Mouse (Mus musculus) C2C12 (cell line): ENCODE measurements around the gene Gm5431. TPM values are rescaled to one million over a fixed set of nuclear protein-coding genes. Genes with fewer than 3 reads are reported as not detected.

ENCODE experiments used
- H3K27me3 ChIP-seq: one replicate; pipeline ENCODE4 v1.6.1; 2011; ENCODE audit not compliant: control insufficient read depth, insufficient read depth, insufficient read length
- H3K36me3 ChIP-seq: one replicate; pipeline ENCODE4 v1.6.1; 2011; ENCODE audit not compliant: control insufficient read depth, insufficient read depth
- H3K4me3 ChIP-seq: one replicate; pipeline ENCODE4 v1.5.1; 2011; ENCODE audit warnings: mild to moderate bottlenecking, control low read depth; ENCODE audit not compliant: poor library complexity, insufficient read depth, severe bottlenecking
- H3K79me2 ChIP-seq: one replicate; pipeline ENCODE4 v1.6.1; 2011; ENCODE audit not compliant: control insufficient read depth, insufficient read depth
- H3K79me3 ChIP-seq: one replicate; pipeline ENCODE4 v1.6.1; 2011; ENCODE audit warnings: low read depth, control low read depth
- H3ac ChIP-seq: one replicate; pipeline ENCODE3; 2011; ENCODE audit warnings: low read depth; ENCODE audit not compliant: control insufficient read depth, insufficient read length
- CEBPB ChIP-seq: IDR thresholded peaks from one replicate; pipeline ENCODE4 v1.6.1; 2011; ENCODE audit warnings: low read depth, mild to moderate bottlenecking, control low read depth, moderate library complexity
- CTCF ChIP-seq: IDR thresholded peaks from one replicate; pipeline ENCODE4 v1.5.1; 2011; ENCODE audit not compliant: control insufficient read depth, insufficient read depth, insufficient read length
- FOSL1 ChIP-seq: IDR thresholded peaks from one replicate; pipeline ENCODE4 v1.8.0; 2011; ENCODE audit warnings: mild to moderate bottlenecking, low read length; ENCODE audit not compliant: poor library complexity, insufficient read depth, severe bottlenecking
- MAX ChIP-seq: IDR thresholded peaks from one replicate; pipeline ENCODE4 v1.6.1; 2011; ENCODE audit warnings: mild to moderate bottlenecking, control low read depth
- MYOD1 ChIP-seq: IDR thresholded peaks from one replicate; pipeline ENCODE4 v1.6.1; 2011; ENCODE audit warnings: low read depth; ENCODE audit not compliant: control insufficient read depth, insufficient read length
- MYOG ChIP-seq: IDR thresholded peaks from one replicate; pipeline ENCODE4 v1.6.1; 2011; ENCODE audit not compliant: control insufficient read depth, insufficient read length; ENCODE audit errors: extremely low read depth
- USF1 ChIP-seq: IDR thresholded peaks from one replicate; pipeline ENCODE4 v1.6.1; 2011; ENCODE audit warnings: low read depth, mild to moderate bottlenecking, control low read depth, moderate library complexity
- polyA plus RNA-seq: library from polyadenylated mRNA; unstranded; fragments of >200 nt; fragmentation: generic; extraction: Trizol; gene quantifications from one replicate; pipeline ENCODE4 v1.2.1, GENCODE M21; 2012; ENCODE audit warnings: missing spikeins

Gene Gm5431
- polyA plus RNA-seq, 1 experiment = not detected

- Histone ChIP-seq H3K27me3 (no peaks in the 10 kb centered on the region), H3ac (no peak overlapping the region), H3K79me2 (peaks cover 32% of the 10 kb centered on the region), H3K36me3 (peaks cover 38% of the 10 kb centered on the region), H3K79me3 (peaks cover 16% of the 10 kb centered on the region), H3K4me3 (no peak overlapping the region)
- TF ChIP-seq CEBPB (no peak), MYOG (no peak), CTCF (no peak), MAX (no peak), MYOD1 (no peak)
These were observed 38.2 kb downstream of the Gm5431 start for GRCm38 (mm10) chr11:48863808-48864207.

GRCm38 (mm10) chr11:48862784-48863319, 39.2 kb downstream of the Gm5431 start:
- Histone ChIP-seq H3K79me3 (peaks cover 9% of the 10 kb centered on the region), H3K36me3 (peaks cover 38% of the 10 kb centered on the region), H3K4me3 (no peak overlapping the region), H3K27me3 (no peaks in the 10 kb centered on the region), H3ac (no peak overlapping the region), H3K79me2 (peaks cover 22% of the 10 kb centered on the region)
- TF ChIP-seq CTCF (no peak), MYOG (no peak), MAX (no peak), USF1 (no peak), FOSL1 (no peak), MYOD1 (no peak), CEBPB (no peak)

GRCm38 (mm10) chr11:48859014-48859413, 43.0 kb downstream of the Gm5431 start:
- H3K79me2 ChIP-seq = no peaks in the 10 kb centered on the region
- H3K4me3 ChIP-seq = no peak overlapping the region

GRCm38 (mm10) chr11:48853474-48854180, 48.4 kb downstream of the Gm5431 start:
- H3K27me3 ChIP-seq = no peaks in the 10 kb centered on the region
- H3K79me2 ChIP-seq = no peaks in the 10 kb centered on the region
- peak overlapping the region; percentile 73 for H3ac ChIP-seq
- TF ChIP-seq CEBPB (peak; percentile 48), MAX (no peak)
- no peaks in the 10 kb centered on the region for H3K36me3 ChIP-seq
- H3K79me3 ChIP-seq = no peaks in the 10 kb centered on the region
- H3K4me3 ChIP-seq = peak overlapping the region; percentile 43

More at GRCm38 (mm10) chr11:48859014-48859413, 43.0 kb downstream of the Gm5431 start:
- Histone ChIP-seq H3ac (no peak overlapping the region), H3K36me3 (peaks cover 3% of the 10 kb centered on the region), H3K27me3 (no peaks in the 10 kb centered on the region), H3K79me3 (no peaks in the 10 kb centered on the region)
- TF ChIP-seq MAX (no peak), USF1 (no peak), CTCF (peak; percentile 41), FOSL1 (no peak)

DNA sequence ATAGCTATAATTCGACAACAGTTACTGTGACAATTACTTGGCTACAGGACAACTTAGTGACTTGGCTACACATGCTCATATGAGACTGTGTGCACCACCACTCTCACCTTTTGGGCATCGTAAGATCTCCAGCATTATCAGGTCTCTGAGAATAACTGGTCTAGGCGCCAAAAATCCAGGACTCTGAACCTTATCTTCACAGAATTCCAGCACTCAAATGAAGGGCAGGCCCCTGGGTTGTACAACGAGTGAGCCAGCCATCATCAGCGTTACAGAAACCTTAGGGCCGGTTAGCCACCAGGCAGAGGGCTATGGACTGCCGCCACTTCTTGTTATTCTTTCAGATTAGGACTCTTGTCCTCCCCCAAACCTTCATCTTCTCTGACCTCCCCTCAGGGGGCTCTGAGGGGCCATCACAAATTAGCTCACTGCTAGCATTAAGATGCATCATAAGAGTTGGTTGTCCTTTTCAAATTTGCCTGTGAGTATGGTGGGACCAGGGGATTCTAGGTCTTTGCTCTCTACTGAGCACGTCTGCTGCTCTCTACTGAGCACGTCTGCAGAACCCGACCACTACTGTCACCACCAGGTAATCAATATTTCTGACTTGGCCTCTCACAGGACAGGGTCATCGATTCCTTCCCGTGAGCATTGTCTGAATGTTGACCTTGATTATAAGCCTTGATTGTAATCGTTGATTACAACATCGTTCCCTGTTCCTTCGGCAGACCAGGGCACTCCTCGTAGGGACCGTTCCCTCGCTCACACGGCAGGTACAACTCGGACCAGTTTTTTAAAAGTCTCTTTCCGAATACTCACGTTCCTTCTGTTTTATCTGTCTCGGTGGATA, 49.2 kb downstream of the Gm5431 start:
- Histone ChIP-seq H3K27me3 (no peaks in the 10 kb centered on the region), H3K79me2 (no peaks in the 10 kb centered on the region), H3K4me3 (peak overlapping the region; percentile 43), H3K79me3 (no peaks in the 10 kb centered on the region), H3ac (peak overlapping the region; percentile 56), H3K36me3 (no peaks in the 10 kb centered on the region)
- TF ChIP-seq CEBPB (no peak), FOSL1 (no peak), MYOD1 (no peak), CTCF (no peak), MYOG (no peak), MAX (no peak), USF1 (no peak)
